Mouse (Mus musculus) macrophage (primary cell): ENCODE results near the gene Slc17a5. TPM values are rescaled to one million over a fixed set of nuclear protein-coding genes. Genes with fewer than 3 reads are reported as not detected.
"Not testable (repeated sequence)": the region's sequence is repeated elsewhere in the genome, so short reads cannot be mapped to it uniquely, and the experiment has no call there.

Source experiments
- H3K27ac ChIP-seq: fragments of 350-480 bp; formaldehyde crosslinking; 2 replicates; pipeline ENCODE4 v1.9.0; 2021
- H3K36me3 ChIP-seq: fragments of 350-480 bp; formaldehyde crosslinking; 2 replicates; pipeline ENCODE4 v1.9.0; 2021; ENCODE audit errors: inconsistent target
- H3K4me3 ChIP-seq: fragments of 350-480 bp; formaldehyde crosslinking; 2 replicates; pipeline ENCODE4 v1.9.0; 2021; ENCODE audit errors: inconsistent target
- H3K79me2 ChIP-seq: fragments of 350-480 bp; formaldehyde crosslinking; 2 replicates; pipeline ENCODE4 v1.9.0; 2021; ENCODE audit errors: inconsistent target
- WGBS: methylation state at CpG from one replicate; pipeline ENCODE4 v1.1.7; 2026; ENCODE audit warnings: inconsistent platforms; ENCODE audit not compliant: missing documents; 5-methylcytosine and 5-hydroxymethylcytosine counted together
- polyA plus RNA-seq: library from polyadenylated mRNA; stranded (reverse); fragments of 250-400 nt; gene quantifications from 3 replicates; pipeline ENCODE4 v1.2.4, GENCODE M21; 2018; ENCODE audit warnings: inconsistent platforms

Slc17a5 gene
- polyA plus RNA-seq, 1 experiment from 2014 or later, result 56.6 TPM

DNA sequence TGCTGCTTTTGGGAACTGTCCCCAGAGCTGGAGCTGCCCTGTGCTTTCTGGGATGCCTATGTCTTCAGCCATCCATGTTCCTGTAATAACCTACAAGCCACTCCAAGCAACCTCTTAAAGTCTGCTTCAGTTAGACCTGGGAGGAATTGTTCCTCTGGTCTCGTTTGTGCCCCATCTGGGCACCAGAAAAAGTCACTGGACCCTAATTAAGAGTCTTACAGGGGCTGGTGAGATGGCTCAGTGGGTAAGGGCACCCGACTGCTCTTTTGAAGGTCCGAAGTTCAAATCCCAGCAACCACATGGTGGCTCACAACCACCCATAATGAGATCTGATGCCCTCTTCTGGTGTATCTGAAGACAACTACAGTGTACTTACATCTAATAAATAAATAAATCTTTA is 70.6 kb downstream of the Slc17a5 start:
- WGBS, result 90% methylated on average over 3 of the region's 3 CpGs

GRCm38 (mm10) chr9:78516125-78516524 is 71.7 kb downstream of the Slc17a5 start:
- Histone ChIP-seq H3K27ac (no peak overlapping the region), H3K36me3 (no peaks in the 10 kb centered on the region), H3K79me2 (no peaks in the 10 kb centered on the region), H3K4me3 (no peak overlapping the region)
- WGBS, result 92% methylated on average over 3 of the region's 3 CpGs

More for the DNA sequence above, 70.6 kb downstream of the Slc17a5 start:
- not testable (repeated sequence) for H3K79me2 ChIP-seq, H3K27ac ChIP-seq, H3K4me3 ChIP-seq, H3K36me3 ChIP-seq

DNA sequence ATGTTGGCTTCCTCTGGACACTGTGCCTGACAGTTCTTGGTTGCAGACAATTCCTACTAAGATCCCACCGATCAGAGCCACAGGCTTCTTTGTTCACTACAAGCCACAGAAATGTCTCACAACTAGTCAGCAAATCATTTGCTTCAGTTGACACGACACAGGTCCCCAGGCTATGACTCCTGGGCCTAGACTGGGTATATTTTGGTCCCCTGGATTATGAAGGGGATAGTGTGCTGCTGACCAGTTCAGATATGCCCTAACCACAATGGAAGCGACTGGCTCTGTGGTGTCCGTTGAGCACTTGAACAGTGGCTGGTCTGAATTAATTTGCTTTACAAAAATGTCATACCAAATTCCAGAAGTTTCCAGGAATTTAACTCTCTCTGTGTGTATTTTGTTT is 73.2 kb downstream of the Slc17a5 start:
- 96% methylated on average over 4 of the region's 4 CpGs for whole genome bisulfite sequencing
- Histone ChIP-seq H3K79me2 (no peaks in the 10 kb centered on the region), H3K4me3 (no peak overlapping the region), H3K36me3 (no peaks in the 10 kb centered on the region), H3K27ac (no peak overlapping the region)

DNA sequence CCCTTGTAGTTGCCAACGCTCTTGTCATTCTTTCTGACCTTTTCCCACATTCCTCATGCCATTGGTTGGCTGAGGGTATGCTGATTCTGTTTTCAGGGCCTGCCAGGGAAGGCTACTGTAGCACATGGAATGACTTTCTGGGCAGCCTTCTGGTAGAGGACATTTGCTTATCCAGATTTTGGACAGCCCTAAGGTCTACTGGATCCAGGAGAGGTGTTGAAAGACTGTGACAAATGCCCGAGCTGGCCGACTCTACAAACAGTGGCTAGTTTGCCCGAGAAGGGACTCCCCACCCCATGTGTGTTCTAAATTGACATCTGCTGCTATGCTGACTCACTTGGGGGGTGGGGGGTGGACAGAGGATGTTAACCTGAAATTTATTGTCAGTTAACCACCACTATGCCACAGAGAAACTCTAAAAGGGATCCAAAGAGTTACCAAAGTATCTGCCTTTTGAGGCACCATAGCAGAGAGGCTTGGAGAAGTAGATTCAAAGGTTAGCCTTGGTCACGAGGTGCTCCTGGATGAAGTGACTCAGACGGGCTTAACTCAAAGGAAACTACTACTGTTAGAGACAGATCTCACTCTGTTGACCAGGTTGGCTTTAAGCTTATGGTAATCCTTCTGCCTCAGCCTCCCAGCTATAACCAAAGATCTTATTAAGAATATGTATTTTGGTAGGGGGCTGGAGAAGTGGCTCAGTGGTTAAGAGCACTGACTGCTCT is 73.9 kb downstream of the Slc17a5 start:
- no peaks in the 10 kb centered on the region for H3K79me2 ChIP-seq
- WGBS, result 42% methylated on average over 6 of the region's 6 CpGs
- H3K36me3 ChIP-seq, result no peaks in the 10 kb centered on the region
- no peak overlapping the region for H3K4me3 ChIP-seq
- H3K27ac ChIP-seq, result no peak overlapping the region

- Histone ChIP-seq H3K36me3 (no peaks in the 10 kb centered on the region), H3K4me3 (no peak overlapping the region), H3K79me2 (no peaks in the 10 kb centered on the region), H3K27ac (no peak overlapping the region)
- 95% methylated on average over 5 of the region's 5 CpGs for WGBS
These were observed 76.1 kb downstream of the Slc17a5 start for GRCm38 (mm10) chr9:78511705-78512104.

DNA sequence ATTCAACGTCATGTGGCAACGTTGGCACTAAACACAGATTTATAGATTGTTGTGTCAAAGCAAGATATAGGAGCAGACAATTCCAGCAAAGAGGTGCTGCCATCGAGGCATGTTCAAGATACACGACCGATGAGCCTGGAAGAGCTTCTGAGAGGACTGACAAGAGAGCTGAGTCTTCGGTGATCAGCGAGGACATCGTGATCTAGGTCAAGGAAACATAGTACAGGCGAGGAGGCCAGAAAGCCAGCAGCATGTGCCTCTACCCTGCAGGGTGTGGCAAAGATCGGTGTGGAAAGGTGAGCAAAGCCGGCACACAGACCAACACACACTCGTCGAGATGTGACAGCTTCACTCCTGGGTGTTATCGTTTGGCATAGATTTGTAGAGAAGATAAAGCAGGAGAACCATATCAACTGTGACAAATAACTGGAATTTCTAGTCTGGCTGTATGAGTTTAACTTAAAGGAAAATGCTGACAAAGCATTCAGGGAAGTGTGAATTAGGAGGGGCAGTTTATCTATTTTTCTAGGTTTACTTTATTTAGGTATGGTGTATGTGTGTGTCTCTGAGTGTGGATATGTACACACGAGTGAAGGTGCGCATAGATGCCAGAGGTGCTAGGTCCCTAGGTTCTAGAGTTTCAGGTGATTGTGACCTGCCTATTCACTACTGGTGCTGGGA is 79.6 kb downstream of the Slc17a5 start:
- H3K4me3 ChIP-seq, result no peak overlapping the region
- WGBS, result 92% methylated on average over 16 of the region's 16 CpGs
- H3K79me2 ChIP-seq, result no peaks in the 10 kb centered on the region
- no peaks in the 10 kb centered on the region for H3K36me3 ChIP-seq
- H3K27ac ChIP-seq, result no peak overlapping the region

GRCm38 (mm10) chr9:78506722-78507077 is 81.1 kb downstream of the Slc17a5 start:
- H3K27ac ChIP-seq, result no peak overlapping the region
- no peak overlapping the region for H3K4me3 ChIP-seq
- no peaks in the 10 kb centered on the region for H3K79me2 ChIP-seq
- H3K36me3 ChIP-seq, result no peaks in the 10 kb centered on the region
- 82% methylated on average over 6 of the region's 7 CpGs for WGBS

GRCm38 (mm10) chr9:78506002-78506721 is 81.7 kb downstream of the Slc17a5 start:
- Histone ChIP-seq H3K4me3 (no peak overlapping the region), H3K79me2 (no peaks in the 10 kb centered on the region), H3K36me3 (no peaks in the 10 kb centered on the region), H3K27ac (no peak overlapping the region)
- WGBS, result 89% methylated on average over 11 of the region's 11 CpGs

GRCm38 (mm10) chr9:78505223-78505622 is 82.6 kb downstream of the Slc17a5 start:
- no peaks in the 10 kb centered on the region for H3K36me3 ChIP-seq
- 95% methylated on average over 6 of the region's 6 CpGs for WGBS
- no peak overlapping the region for H3K4me3 ChIP-seq
- H3K27ac ChIP-seq, result no peak overlapping the region
- no peaks in the 10 kb centered on the region for H3K79me2 ChIP-seq

- Histone ChIP-seq H3K4me3 (no peak overlapping the region), H3K36me3 (no peaks in the 10 kb centered on the region), H3K27ac (no peak overlapping the region), H3K79me2 (no peaks in the 10 kb centered on the region)
- WGBS, result 91% methylated on average over 3 of the region's 3 CpGs
These were observed 83.2 kb downstream of the Slc17a5 start for GRCm38 (mm10) chr9:78504679-78505078.

GRCm38 (mm10) chr9:78504133-78504532 is 83.7 kb downstream of the Slc17a5 start:
- H3K27ac ChIP-seq, result no peak overlapping the region
- H3K4me3 ChIP-seq, result no peak overlapping the region
- no peaks in the 10 kb centered on the region for H3K36me3 ChIP-seq
- no peaks in the 10 kb centered on the region for H3K79me2 ChIP-seq
- WGBS, result 93% methylated on average over 4 of the region's 4 CpGs

DNA sequence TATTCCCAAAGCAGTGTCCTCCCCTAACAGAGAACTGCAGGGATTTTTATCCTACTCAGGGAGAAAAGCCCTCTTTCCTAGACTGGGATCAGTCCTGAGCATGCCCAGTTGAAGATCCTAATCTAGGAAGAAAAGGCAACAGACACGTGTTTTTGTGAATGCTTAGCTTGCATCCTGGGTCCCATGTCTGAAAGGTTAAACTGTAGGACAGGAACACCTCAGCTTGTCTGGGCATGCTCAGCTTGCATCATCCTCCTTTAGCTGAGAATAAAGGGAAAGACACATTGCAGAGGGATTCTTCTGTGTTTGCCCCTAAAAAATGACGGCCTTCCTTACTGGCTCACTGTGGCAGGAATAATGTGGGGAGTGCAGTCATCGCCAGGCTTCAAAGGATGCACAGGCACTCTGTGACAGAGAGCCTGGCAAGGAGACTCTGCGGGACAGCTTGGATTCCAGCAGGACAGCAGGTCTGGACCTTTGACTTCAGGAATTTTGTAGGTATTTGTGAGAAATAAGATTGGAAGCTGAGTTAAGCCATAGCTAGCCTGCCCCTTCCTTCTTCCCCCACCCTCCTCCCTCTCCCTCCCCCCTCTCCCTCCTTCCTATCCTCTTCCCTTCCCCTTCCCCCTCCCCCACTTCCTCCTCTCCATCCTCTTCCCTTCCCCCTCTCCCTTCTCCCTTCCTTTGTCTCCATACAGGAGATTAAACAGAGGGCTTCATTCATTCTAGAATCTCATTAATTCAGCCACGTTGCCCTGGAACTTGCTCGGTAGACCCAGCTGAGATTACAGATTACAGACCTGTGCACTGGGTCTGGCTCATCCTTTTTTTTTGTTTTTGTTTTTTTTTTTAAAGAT is 84.4 kb downstream of the Slc17a5 start:
- 0 out of 2 replicates have a peak overlapping the region, but pooled peaks have one; percentile 8 for H3K27ac ChIP-seq
- no peaks in the 10 kb centered on the region for H3K79me2 ChIP-seq
- no peaks in the 10 kb centered on the region for H3K36me3 ChIP-seq
- 83% methylated on average over 5 of the region's 6 CpGs for WGBS
- H3K4me3 ChIP-seq, result no peak overlapping the region

GRCm38 (mm10) chr9:78501284-78501683 is 86.6 kb downstream of the Slc17a5 start:
- Histone ChIP-seq H3K4me3 (no peak overlapping the region), H3K27ac (no peak overlapping the region), H3K79me2 (no peaks in the 10 kb centered on the region), H3K36me3 (no peaks in the 10 kb centered on the region)
- WGBS, result 81% methylated on average over 4 of the region's 4 CpGs

GRCm38 (mm10) chr9:78500386-78500785 is 87.5 kb downstream of the Slc17a5 start:
- Histone ChIP-seq H3K27ac (no peak overlapping the region), H3K36me3 (no peaks in the 10 kb centered on the region), H3K4me3 (no peak overlapping the region), H3K79me2 (no peaks in the 10 kb centered on the region)
- 87% methylated on average over 3 of the region's 3 CpGs for WGBS
